Mouse (Mus musculus) natural killer cell, adult 2 months (primary cell): Measurements from ENCODE around the gene Nod2.

ENCODE experiments used
- DNase-seq, 2 experiments: peaks; one replicate each; pipeline ENCODE4 v3.0.0; 2022; ENCODE audit warnings: low spot score in 2 of 2

Gene Nod2

DNA sequence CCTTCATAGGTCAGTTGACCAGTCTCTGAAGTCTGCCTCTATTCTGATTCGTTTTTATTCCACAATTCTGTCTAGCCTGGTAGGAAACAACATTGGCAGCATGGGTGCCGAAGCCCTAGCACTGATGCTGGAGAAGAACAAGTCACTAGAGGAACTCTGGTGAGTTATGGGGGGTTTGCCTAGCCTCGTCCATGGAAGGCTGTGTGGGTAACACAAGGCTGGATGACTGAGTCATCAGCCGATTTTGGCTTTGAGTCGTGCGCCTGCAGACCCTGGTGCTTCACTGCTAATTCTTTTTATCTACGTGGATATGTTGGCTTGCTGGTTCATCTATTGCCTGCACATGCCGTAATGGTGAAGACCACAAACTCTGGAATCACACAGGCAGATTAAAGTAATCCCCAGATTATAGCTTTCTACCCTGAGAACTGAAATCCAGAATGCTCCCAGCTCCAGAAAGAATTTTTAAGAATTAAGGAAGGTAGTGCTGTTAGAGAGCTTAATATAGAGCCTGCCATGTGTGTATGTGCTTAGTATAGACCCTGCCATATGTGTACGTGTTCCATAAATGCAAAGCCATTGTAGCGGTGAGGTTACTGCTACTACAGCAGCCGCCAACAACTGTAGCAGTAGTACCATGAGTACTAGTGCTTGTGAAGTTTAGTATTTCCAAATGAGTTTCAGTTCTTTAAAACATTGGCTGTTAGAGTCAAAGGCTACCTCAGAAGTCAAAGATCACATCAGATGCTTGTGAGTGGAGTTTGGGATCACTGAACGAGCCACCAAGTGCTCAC lies 28.5 kb downstream of the Nod2 start:
- no peak for DNase-seq

DNA sequence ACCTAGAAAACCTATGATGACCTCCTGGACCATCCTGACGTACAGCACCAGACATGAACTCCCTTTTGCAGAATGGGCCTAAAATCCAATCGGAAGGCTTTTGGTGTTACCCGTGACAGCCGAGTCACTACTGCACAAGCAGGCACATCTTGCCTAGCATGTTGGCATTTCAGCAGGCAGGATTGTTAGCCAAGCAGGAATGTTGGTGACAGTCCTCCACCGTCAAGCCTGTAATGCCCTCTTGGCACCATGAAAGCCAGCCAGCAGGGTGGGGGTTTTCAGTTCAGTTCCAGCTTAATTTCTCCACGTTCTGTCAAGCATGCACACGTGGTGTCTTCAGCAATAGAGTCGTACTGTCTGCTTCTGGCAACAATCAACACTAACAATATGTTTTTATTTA lies 30.0 kb downstream of the Nod2 start:
- DNase-seq: no peak

DNA sequence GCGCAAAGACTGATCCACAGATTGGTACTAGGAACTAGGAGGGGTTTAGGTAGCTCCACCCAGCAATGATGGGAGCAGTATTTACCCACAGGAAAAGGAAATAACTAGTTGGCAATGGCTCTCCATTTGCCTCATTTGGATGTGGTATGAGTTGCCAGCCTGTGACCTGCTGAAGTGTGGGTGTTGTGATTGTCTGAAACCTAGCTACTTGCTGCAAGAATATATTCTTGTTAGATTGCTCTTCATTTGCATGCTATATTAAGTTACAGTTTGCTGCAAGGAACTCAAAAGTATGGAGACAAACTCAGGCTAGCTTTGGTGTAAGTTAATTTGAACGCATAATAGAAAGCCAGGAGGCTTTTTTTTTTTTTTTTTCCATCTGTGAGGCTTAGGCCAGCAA lies 33.5 kb downstream of the Nod2 start:
- DNase-seq: no peak

DNA sequence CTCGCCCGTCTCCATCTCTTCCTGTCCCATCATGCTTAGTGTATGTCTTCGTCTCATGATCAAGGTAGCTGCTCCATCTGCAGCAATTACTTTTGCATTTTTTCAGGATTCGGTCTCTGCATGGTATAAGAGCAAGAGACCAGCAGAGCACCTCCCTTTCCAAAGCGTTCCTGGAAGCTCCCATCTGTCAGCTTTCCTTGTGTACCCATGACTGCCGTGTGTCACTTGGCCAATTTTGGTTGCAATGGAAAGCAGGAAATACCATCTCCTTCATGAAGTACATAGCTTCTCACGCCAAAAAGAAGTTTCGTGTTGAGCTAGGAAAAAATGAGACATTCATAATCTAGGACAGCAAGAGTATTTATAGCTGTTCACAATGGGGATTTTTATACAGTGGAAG lies 33.9 kb downstream of the Nod2 start:
- DNase-seq: no peak

DNA sequence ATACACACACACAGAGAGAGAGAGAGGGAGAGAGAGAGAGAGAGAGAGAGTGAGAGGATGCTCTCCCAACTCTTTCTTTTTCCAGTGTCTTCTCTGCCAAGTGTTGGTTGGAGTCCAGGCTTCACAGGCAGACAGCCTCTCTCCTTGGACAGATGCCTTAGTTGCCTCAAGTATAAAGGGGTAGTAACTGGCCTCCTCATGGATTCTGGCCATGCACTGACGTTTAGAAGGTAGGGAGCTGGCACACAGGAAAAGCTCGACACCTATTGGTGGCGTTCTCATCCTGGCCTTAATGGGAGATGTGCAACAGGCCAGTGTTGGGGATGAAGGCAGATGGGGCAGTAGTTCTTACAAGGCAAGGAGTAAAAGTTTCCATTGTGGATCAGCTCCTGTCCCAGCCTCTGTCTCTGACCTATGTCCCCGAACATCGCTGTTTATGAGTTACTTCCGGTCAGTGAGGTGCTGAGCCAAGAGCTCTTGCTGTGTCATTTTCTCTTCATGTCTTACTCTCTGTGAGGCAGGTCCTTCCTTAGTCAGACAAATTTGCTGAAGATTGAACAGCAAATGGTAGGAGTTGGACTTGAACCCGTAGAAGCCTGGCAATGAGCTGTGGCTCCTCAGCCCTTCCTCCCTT lies 36.7 kb downstream of the Nod2 start:
- DNase-seq: no peak

DNA sequence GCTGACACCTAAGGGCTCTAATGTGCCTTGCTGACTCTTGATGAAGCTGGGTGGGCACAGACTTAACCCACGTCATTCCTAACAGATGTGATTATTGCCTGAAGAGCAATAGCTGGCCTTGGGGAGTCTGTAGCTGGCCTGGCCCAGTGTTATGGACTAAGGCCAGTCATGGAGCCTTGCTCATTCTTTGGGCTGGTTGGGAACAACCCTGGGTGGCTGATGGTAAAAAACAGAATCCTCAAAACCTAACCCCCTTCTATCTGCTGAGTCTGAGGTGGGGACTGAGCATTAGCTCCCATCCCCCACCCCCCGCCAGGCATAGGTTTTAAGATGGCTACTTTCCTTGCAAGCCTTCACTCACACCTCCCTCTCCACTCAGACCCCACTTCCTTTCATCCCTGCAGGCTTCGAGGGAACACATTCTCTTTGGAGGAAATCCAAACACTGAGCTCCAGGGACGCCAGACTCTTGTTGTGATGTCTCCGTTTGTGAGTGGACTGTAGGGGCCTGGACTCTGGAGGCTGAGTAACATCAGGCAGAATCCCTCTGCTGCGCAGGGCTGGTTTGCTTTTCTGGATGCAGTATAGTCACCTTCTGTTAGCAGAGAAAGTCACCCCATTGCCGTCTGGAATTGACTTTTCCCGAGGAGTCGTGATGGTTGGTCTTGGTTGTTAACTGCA lies 39.3 kb downstream of the Nod2 start:
- no peak for DNase-seq

DNA sequence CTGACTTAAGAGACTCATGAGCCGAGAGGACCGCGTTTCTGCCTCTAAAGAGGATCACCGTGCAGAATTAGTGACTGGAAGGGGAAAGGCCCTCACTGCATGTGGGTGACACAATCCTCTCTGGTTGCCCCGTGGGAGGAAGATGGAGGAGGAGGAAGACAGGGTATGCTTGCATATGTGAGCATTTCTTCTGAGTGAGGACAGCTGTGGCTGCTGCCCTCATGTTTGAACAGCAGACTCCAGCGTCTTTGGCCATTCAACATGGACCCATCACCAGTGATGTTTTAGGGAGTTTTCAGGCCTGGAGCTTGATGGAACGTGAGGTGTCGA lies 39.8 kb downstream of the Nod2 start:
- DNase-seq: no peak

DNA sequence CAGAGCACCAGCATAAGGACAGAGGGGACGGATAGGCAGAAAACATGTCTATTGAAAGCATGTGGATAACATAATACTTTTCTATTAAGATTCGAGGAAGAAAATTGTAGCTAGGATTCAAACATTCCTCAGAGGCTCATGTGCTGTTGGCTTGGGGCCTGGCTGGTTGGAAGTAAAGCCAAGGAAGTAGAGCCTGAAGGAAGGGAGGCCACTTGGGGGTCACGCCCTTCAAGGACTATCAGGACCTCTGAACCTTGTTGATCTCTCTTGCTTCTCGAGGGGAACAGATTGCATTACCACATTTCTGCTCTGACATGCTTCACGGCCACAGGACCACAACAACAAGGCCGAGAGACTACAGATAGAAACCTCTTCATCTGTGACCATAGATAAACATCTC lies 42.0 kb downstream of the Nod2 start:
- no peak for DNase-seq

DNA sequence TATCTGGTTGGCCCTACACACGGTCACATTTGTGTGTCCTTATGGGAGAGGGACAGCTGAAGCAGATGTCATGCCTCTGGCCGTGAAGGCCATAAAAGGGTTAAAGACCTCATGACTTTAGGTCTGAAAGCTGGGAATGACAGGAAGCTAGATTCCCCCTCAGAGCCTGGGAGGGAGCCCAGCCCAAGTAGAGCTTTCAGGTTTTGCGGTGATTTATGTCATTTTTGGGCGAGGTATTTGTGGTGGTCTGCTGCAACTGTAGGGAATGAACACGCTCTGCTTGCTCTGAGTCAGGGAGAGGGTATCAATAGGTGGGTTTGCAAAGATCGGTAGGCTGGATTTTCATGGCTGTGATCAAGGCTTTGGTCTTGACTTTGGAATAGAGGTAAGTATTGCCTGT lies 42.8 kb downstream of the Nod2 start:
- no peak for DNase-seq

DNA sequence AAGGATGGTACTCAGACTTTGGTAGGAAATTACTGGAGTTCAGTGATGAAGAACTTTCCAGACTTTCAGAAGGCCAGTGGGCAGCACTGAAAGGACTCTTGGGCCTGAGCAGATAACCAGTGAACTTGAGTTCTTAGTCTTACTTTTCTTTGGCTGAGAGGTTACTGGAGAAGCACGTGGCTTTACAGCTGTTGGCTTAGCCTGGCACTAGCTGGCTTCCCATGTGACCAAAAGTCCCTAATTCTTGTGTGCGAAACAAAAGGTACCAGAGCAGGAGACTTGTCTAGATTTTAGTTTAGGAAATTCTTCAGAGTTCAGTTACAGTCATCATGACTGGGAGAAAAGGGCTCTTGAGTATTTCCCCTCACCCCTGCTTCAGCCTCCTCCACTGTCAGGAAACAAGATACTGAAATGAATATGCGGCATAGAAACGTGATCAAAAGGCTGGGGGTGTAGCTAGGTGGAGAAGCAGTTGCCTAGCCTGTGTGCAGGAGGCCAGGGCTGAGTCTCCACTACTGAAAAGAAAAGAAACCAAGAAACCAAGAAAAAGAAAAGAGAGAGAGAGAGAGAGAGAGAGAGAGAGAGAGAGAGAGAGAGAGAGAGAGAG lies 44.3 kb downstream of the Nod2 start:
- no peak for DNase-seq

DNA sequence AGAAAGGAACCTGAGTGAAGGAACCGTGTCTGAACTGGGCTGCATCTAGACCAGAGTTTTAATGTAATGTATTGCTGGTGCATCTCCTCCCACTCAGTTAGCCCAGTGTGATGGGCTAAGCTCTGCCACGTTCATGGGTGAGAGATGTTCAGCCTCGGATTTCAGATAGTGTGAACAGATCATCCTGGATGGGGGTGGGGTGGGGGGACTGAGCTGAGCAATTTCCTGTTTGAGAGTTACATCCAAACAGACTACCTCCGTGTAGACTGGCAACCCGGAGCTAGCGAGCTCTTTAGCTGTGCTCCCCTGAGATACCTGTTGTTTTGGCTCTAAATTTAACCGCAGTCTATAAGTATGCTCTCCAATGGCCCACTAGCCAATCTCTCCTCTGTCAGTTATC lies 44.8 kb downstream of the Nod2 start:
- DNase-seq: peak; percentile 40 to 47

DNA sequence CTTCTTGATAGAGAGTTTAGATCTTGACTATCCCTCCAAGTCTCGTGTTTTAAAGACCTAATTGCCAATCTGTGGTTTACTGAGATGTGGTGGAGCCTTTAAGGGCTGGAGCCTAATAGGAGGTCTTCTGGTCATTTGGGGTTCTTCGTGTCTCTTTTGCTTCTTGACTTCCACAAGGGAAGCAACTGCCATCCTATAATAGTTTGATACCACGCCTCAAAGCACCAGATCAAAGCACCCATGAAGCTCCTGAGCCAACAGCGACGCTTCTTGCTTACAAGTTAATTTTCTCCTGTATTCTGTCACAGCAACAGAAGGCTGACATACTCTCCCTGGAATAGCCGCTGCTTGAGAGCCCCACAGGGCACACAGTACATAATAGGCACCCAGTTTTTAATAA lies 45.8 kb downstream of the Nod2 start:
- no peak for DNase-seq

DNA sequence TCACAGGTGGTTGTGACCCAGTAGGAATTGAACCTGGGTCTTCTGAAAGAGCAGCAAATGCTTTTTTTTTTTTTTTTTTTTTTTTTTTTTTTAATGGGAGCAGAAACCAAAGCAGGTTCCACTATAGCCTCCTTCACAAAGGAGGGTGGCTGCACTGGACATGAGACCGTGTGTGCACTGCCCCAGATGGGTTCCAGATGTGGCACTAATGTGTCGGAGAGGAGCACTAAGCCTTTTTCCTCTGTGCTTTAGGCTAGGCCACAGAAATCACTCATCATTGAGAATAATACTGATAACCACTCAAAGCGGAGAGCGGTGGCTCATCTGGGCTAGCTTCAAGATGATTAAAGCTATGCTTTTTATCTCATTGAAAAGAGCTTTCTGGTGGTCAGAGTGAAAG lies 46.3 kb downstream of the Nod2 start:
- DNase-seq: no peak

DNA sequence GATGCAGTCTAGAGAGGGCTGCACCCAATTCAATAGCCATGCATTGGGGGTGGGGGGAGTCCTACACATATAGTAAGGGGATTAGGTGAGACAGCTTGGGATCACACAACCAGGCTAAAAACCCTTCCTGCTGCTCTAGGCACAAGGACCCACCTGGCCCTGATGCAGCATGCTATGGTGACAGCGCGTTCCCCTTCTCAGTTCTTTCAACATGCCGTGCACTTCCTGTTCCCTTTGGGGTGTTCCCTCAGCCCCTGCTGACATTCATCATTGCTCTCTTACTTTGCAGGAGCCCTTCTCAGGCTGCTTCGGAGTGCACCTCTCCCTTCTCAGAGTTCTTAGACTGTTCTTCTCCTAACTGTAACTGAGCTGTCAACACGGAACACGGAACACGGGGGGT lies 47.2 kb downstream of the Nod2 start:
- peak in 1 of 2 experiments; percentile 49 for DNase-seq

DNA sequence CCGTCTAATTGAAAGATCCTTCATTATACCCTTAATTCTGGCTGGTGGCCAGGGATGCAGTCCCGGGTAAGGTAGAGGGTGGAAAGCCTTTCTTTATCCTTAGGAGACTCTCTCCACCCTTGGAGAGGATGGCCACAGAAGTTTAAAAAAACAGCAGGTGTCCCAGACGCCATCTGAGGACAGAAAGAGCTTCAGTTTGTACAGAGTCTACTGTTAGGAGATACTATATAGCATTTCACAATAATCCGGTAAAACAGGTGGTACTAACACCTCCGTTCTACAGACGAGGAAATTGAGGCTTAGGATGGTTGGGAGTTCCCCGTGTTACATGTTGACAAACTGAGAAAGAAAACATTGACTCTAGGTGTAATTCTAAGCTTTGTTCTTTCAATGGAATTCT lies 49.1 kb downstream of the Nod2 start:
- no peak for DNase-seq

DNA sequence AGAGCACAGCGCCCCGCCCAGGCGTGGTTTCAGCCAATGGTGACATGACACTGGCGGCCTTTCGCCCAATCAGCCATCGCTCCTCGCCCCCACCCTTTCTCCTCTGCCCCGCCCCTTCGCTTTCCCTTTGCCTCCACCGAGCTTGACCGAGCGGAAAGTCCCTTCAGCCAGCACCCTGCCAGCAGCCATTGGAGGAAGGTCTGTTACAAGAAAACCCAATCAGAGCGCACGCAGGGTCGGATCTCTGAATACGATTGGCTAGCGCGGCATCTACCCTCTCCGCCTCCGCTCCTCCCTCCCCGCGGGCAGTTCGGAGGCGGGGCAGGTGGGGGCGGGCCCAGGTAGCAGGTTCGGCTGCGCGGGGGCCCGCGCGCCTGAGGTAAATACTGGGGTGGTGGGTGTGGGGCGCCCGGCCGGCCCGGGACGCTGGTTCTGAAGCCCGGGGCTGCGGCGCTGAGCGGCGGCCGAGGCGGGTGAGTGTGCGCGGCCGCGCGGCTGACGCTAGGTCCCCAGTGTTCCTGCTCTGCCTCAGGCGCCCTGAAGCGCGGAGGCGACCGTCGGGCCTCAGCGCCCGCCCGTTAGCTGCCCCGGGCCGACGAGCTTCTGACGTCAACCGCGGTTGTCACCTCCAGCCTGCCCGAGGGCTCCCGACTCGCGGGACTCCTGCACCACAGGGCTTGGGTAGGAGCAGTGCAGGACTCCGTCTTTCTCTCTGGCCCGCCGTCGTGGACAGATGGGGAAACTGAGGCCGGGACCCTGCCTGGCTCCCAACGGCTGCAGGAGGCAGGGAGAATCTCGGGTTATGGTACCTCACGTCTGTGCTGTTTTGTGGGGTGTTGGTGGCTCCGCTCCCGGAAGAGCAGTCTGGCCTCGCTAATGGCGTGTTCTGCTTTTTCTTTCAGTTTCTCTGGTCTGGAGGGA lies 49.9 kb downstream of the Nod2 start, which contains the start of gene Cyld:
Gene Cyld, plus strand, starts transcription at position 308 of the 921 bp plus-strand sequence.
- peak; percentile 98 for DNase-seq

DNA sequence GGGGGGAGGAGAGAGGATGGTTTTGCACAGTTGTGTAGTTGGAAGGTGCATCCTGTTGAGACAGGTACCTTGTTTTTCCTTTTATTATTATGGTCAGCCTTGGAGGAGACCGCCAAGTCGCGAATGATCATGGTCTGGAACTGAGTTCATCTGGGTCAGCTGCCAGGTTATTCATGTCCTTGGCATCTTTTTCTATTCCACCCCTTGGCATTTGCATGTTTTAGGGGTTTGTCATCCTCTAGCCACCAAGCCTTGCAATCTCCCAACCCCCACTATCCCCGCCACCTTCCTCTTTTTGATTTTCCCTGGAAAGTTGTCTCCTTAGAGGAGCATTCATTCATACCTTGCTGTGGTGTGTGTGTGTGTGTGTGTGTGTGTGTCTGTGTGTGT lies 50.5 kb downstream of the Nod2 start:
- DNase-seq: peak in 1 of 2 experiments; percentile 20

DNA sequence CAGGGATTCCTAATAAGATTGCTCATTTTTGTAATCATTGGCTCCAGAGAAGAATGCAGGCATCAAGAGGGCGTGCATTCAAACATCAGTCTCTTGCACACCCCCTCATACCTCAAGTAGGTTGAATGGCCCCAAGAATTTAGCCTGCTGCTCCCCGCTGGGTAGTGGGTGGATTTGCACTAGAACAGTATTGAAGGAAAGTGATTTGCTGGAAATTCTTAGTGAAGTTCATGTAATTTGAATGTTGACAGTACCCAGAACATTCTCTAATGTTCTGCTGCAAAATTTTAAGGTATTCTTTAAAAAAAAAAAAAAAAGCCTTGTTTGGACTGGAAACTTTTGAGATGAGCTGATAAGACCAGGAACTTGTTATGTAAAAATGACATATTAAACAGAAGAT lies 50.9 kb downstream of the Nod2 start:
- DNase-seq: no peak

DNA sequence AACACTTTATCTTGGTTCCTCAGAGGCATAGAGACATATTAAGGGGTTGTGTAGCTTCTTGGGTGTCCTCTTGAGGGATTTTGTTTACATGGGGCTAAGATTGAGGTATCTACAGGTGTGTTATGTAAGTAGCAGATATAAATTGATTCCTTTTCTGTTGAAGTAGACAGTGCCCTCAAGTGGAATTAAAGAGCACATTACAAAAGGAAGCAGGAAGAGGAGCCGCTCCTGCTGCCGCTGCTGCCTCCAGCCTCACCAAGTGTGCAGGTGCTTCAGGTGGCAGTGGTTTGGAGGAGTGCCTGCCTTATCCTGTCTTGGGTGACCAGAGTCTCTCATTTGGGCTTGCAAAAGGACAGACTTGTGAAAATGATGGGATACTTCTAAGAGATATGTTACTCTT lies 54.5 kb downstream of the Nod2 start:
- peak in 1 of 2 experiments; percentile 25 for DNase-seq

DNA sequence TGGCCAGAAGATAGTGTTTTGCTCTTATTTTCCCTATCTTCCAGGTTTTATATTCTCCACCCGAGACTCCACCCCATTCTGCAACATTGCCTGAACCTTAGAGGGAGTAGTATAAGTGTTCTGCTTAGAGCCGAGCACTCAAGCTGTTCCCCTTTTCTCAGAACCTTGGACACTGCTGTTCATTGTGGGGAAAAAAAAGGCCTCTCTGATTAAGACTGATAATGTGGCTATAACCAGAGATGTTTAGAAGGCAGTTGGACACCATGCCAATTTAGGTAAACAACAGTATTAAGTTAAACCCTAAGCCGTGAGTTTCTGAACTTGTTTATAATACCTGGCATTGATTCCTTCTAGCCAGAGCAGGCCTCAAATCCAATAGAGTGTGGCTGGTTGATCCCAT lies 55.7 kb downstream of the Nod2 start:
- no peak for DNase-seq

DNA sequence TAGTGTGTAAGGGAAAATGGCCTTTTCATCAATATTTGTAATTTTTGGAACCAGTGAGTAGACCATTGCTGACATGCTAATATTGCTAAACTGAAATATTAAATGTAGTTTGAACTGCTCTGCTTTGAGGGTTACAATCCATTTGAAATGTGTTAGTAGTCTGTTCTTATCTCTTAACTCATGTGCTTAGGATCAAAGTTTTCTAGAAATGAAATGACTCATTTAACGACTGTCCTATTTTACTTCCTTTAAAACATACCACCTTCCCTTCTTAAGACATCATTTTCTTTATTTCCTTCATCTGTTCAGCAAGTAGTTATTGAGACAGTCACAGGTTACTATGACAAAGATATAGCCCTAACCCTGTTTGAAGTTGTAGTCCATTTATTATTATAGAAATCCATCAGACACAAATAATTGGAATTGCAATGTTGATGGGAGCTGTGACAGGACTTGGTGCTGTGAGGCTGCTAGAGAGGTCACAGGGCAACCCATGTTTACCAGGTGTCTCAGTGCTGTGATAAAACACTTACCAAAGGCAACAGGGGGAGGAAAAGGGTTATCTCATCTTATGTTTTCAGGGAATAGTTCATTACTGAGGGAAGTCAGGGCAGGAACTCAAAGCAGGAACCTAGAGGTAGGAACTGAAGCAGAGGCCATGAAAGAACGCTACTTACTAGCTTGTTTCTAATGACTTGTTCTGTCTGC lies 76.3 kb downstream of the Nod2 start:
- DNase-seq: no peak
